Mouse (Mus musculus) megakaryocyte progenitor cell, adult 5-6 weeks (primary cell): Measurements from ENCODE around the gene Spata2l. TPM values are rescaled to one million over a fixed set of nuclear protein-coding genes. Genes with fewer than 3 reads are reported as not detected.
"Not testable (repeated sequence)": the region's sequence is repeated elsewhere in the genome, so short reads cannot be mapped to it uniquely, and the experiment has no call there.

Experiments
- ATAC-seq: replicated peaks from 2 replicates; pipeline ENCODE4 v1.8.0; 2016; ENCODE audit warnings: mild to moderate bottlenecking, moderate TSS enrichment, inconsistent platforms; ENCODE audit not compliant: poor library complexity
- total RNA-seq, 2 experiments: library from RNA; stranded (forward) in 1 of 2; stranded (reverse) in 1 of 2; fragments of 157-497, 149-512 nt in 1 of 2; fragments of 200-1000 nt in 1 of 2; gene quantifications; 2 replicates each; pipeline versions ENCODE4 v1.2.3 to v1.2.4; 2015 to 2017

Spata2l gene
- total RNA-seq, 2 experiments from 2014 or later: 1.7 TPM

- no peak for ATAC-seq
These were observed 11.7 kb upstream of the Spata2l start for GRCm38 (mm10) chr8:123247748-123248147.

GRCm38 (mm10) chr8:123245543-123245942 lies 9.5 kb upstream of the Spata2l start:
- no peak for ATAC-seq

- no peak for ATAC-seq
These were observed 8.3 kb upstream of the Spata2l start for GRCm38 (mm10) chr8:123244382-123244781.

- ATAC-seq: no peak
These were observed 7.0 kb upstream of the Spata2l start for GRCm38 (mm10) chr8:123243053-123243452.

GRCm38 (mm10) chr8:123242107-123242923 lies 6.3 kb upstream of the Spata2l start:
- no peak for ATAC-seq

- no peak for ATAC-seq
These were observed 3.4 kb upstream of the Spata2l start for GRCm38 (mm10) chr8:123239398-123239797.

GRCm38 (mm10) chr8:123234918-123235519 lies 1.0 kb downstream of the Spata2l start:
- ATAC-seq: no peak

- ATAC-seq: no peak
These were observed 2.3 kb downstream of the Spata2l start for GRCm38 (mm10) chr8:123233760-123234159.

- no peak for ATAC-seq
These were observed 2.7 kb downstream of the Spata2l start for GRCm38 (mm10) chr8:123233300-123233699.

GRCm38 (mm10) chr8:123232553-123232952 lies 3.5 kb downstream of the Spata2l start:
- ATAC-seq: no peak

- ATAC-seq: no peak
These were observed 4.3 kb downstream of the Spata2l start for GRCm38 (mm10) chr8:123231742-123232141.

- ATAC-seq: not testable (repeated sequence)
These were observed 5.7 kb downstream of the Spata2l start for GRCm38 (mm10) chr8:123230326-123230725.

GRCm38 (mm10) chr8:123228416-123228815 lies 7.6 kb downstream of the Spata2l start:
- ATAC-seq: no peak

GRCm38 (mm10) chr8:123224278-123225266 lies 11.5 kb downstream of the Spata2l start, which contains the start of gene Cdk10:
Gene Cdk10, plus strand, starts transcription at chr8:123224842.
- ATAC-seq: peak; percentile 96

- no peak for ATAC-seq
These were observed 15.1 kb downstream of the Spata2l start for GRCm38 (mm10) chr8:123220917-123221316.

- ATAC-seq: no peak
These were observed 20.6 kb downstream of the Spata2l start for GRCm38 (mm10) chr8:123215430-123215829.

- peak; percentile 7; the same call in 1 of the 2 replicates for ATAC-seq
These were observed 22.8 kb downstream of the Spata2l start for GRCm38 (mm10) chr8:123213118-123213772.

- peak; percentile 90 for ATAC-seq
These were observed 23.5 kb downstream of the Spata2l start, which contains the start of the genes Chmp1a and Spata33 for GRCm38 (mm10) chr8:123212321-123213117. Gene Chmp1a, minus strand, starts transcription at chr8:123212763. Gene Spata33, plus strand, starts transcription at chr8:123212832.

- no peak for ATAC-seq
These were observed 24.2 kb downstream of the Spata2l start for GRCm38 (mm10) chr8:123211876-123212275.
